Mouse (Mus musculus): ENCODE data around the gene Jagn1. TPM values are rescaled to one million over a fixed set of nuclear protein-coding genes. Genes with fewer than 3 reads are reported as not detected.

Gene Jagn1
- 72.7 and 74.0 TPM in 2 replicates for polyA plus RNA-seq (2015; fragmentation: Nextera tagmentation; extraction: Ambion mirVana)

DNA sequence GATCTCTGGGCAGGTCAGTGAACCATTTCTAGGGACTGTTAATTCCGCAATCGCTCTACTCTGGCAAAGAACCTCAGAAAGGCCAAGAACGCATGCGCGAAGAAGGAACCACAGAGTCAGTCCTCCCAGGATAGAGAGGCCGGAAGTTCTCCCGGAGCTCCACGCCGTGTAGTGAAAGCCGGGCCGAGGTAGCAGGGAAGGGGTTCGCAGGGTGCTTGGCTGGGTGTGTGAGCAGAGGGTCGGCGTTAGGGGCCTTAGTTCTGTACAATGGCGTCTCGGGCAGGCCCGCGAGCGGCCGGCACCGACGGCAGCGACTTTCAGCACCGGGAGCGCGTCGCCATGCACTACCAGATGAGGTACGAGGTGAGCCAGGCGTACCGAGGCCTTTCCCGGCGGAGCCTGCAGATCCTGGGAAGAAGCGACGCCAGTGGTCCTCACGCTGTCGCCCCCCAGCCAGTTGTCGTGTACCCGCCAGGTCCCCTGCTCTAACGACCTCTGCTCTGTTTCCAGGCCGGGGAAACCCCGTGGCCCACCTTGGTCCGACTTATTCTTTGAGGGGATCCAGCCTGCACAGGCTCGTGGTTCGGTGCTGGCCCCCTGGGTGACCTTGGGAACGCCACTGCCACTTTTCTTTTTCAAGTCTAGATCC, at the start of gene Jagn1:
Gene Jagn1, plus strand, starts transcription at position 128 of the 649 bp plus-strand sequence.
- Histone ChIP-seq H3K4me3 (ENCODE audit: low read length) (peak within 1 kb of the TSS; percentile 91), H3K9me3 (ENCODE audit: control insufficient read depth, low read length) (no peaks in the 10 kb centered on the region), H3K27ac (ENCODE audit: low read length) (0 out of 2 replicates have a peak within 1 kb of the TSS, but pooled peaks have one; percentile 0), H3K36me3 (ENCODE audit: control insufficient read depth, insufficient read depth, low read length) (peaks cover 9% of the 10 kb centered on the region), H3K4me1 (replicated peaks; ENCODE audit: control insufficient read depth, insufficient read depth, low read length) (peaks cover 8% of the 10 kb centered on the region; the same call in 1 of the 2 replicates), H3K9ac (ENCODE audit: low read length) (peak within 1 kb of the TSS; percentile 93), H3K4me2 (ENCODE audit: low read depth, low read length) (peak within 1 kb of the TSS; percentile 85), H3K27me3 (ENCODE audit: control insufficient read depth, insufficient read depth, low read depth, low read length) (no peaks in the 10 kb centered on the region)
- peak; percentile 93 for ATAC-seq (ENCODE audit: low read depth)
- under 1% methylated on average over 45 of the region's 45 CpGs for WGBS

DNA sequence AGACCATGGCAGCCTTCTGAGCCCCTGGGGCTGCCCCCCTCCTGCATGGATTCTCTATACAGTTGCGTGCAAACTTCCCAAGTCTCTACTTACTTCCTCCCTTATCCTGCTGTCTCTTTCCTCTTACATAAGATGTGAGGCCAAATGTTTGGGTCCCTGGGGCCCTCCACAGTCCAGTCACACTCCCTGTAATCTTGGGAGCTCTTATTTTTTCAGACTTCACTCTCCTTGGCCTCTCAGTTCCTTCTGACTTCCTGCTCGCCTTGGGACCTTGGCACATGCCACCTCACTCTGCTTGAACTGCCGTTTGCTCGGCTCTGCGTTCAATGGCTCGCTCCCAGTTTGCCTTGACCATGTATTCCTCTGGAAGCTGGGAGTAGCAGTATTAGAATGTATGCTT, 48.4 kb upstream of the Jagn1 start:
- Histone ChIP-seq H3K4me1 (replicated peaks; ENCODE audit: control insufficient read depth, insufficient read depth, low read length) (peaks cover 4% of the 10 kb centered on the region), H3K36me3 (ENCODE audit: control insufficient read depth, insufficient read depth, low read length) (peaks cover 10% of the 10 kb centered on the region), H3K27ac (ENCODE audit: low read length) (no peak overlapping the region), H3K4me2 (ENCODE audit: low read depth, low read length) (no peak overlapping the region), H3K4me3 (ENCODE audit: low read length) (no peak overlapping the region), H3K27me3 (ENCODE audit: control insufficient read depth, insufficient read depth, low read depth, low read length) (no peaks in the 10 kb centered on the region), H3K9ac (ENCODE audit: low read length) (no peak overlapping the region), H3K9me3 (ENCODE audit: control insufficient read depth, low read length) (no peaks in the 10 kb centered on the region)
- no peak for ATAC-seq (ENCODE audit: low read depth)
- 77% methylated on average over 6 of the region's 6 CpGs for WGBS

DNA sequence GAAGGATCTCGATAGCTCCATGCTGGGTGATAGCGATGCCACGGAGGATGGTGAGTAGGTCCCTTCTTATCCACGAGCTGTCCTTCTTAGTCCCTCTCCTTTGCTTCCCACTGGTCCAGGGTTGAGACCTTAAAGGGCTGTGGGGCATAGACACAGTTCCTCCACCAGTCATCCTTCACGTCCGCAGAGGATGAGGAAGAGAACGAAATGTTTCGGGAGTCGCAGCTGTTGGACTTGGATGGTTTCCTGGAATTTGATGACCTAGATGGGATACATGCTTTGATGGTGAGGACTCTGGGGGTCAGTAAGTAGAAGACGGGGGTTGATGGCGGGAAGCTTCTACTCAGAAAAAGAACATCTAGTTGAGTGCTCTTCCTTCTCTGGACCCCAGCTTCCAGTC, 47.6 kb upstream of the Jagn1 start:
- ATAC-seq (ENCODE audit: low read depth), result no peak

DNA sequence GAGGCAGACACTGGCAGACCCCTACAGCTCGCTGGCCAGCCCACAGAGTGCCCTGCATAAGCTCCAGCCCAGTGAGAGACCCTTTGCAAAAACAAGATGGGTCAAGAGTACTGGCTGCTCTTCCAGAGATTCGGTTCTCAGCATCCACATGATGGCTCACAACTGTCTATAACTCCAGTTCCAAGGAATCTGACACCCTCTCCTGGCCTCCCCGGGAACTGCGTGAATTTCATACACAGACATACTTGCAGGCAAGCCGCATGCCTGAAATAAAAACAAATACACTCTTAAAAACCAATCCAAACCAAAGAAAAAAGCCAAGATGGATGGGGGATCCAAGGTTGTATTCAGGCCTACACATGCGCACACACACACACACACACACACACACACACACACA, 46.9 kb upstream of the Jagn1 start:
- Histone ChIP-seq H3K4me1 (replicated peaks; ENCODE audit: control insufficient read depth, insufficient read depth, low read length) (peaks cover 4% of the 10 kb centered on the region), H3K36me3 (ENCODE audit: control insufficient read depth, insufficient read depth, low read length) (no peaks in the 10 kb centered on the region), H3K27ac (ENCODE audit: low read length) (no peak overlapping the region), H3K4me3 (ENCODE audit: low read length) (no peak overlapping the region), H3K9me3 (ENCODE audit: control insufficient read depth, low read length) (no peaks in the 10 kb centered on the region), H3K27me3 (ENCODE audit: control insufficient read depth, insufficient read depth, low read depth, low read length) (no peaks in the 10 kb centered on the region), H3K9ac (ENCODE audit: low read length) (no peak overlapping the region), H3K4me2 (ENCODE audit: low read depth, low read length) (no peak overlapping the region)
- WGBS, result 90% methylated on average over 6 of the region's 6 CpGs
- no peak for ATAC-seq (ENCODE audit: low read depth)

More for the DNA sequence above, 47.6 kb upstream of the Jagn1 start:
- H3K27me3 ChIP-seq (ENCODE audit: control insufficient read depth, insufficient read depth, low read depth, low read length), result no peaks in the 10 kb centered on the region
- peaks cover 4% of the 10 kb centered on the region for H3K4me1 ChIP-seq (replicated peaks; ENCODE audit: control insufficient read depth, insufficient read depth, low read length)
- no peak overlapping the region for H3K27ac ChIP-seq (ENCODE audit: low read length)
- no peaks in the 10 kb centered on the region for H3K9me3 ChIP-seq (ENCODE audit: control insufficient read depth, low read length)
- 91% methylated on average over 11 of the region's 11 CpGs for WGBS
- no peak overlapping the region for H3K4me3 ChIP-seq (ENCODE audit: low read length)
- H3K4me2 ChIP-seq (ENCODE audit: low read depth, low read length), result no peak overlapping the region
- no peak overlapping the region for H3K9ac ChIP-seq (ENCODE audit: low read length)
- H3K36me3 ChIP-seq (ENCODE audit: control insufficient read depth, insufficient read depth, low read length), result peaks cover 5% of the 10 kb centered on the region

DNA sequence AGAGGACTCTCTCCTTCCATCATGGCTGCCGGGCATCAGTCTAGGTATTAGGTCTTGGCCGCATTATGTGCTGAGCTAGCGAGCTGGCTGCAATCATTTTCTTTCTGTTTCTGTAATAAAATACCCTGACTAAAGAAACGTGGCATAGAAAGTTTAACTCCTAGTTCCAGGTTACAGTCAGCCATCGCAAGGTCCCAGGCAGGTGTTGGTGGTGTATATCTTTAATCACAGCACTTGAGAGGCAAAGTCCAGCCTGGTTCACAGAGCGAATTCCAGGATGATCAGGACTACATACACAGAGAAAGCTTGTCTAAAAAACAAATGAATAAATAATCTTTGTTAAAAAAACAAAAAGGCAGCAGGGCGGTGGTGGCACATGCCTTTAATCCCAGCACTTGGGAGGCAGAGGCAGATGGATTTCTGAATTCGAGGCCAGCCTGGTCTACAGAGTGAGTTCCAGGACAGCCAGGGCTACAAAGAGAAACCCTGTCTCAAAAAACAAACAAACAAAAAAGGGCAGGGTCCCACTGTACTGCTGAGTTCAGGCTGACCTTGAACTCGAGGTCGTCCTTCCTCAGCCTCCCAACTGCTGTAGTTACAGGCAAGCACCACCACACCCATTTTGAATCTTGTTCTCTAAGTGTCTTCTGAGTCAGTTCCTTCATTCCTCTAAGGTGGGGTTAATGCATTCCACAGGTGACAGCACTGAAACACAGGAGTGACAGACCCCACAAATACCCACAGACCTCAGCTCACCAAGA, 45.9 kb upstream of the Jagn1 start:
- Histone ChIP-seq H3K36me3 (ENCODE audit: control insufficient read depth, insufficient read depth, low read length) (no peaks in the 10 kb centered on the region), H3K4me3 (ENCODE audit: low read length) (no peak overlapping the region), H3K9ac (ENCODE audit: low read length) (no peak overlapping the region), H3K27me3 (ENCODE audit: control insufficient read depth, insufficient read depth, low read depth, low read length) (no peaks in the 10 kb centered on the region), H3K4me1 (replicated peaks; ENCODE audit: control insufficient read depth, insufficient read depth, low read length) (peaks cover 4% of the 10 kb centered on the region), H3K4me2 (ENCODE audit: low read depth, low read length) (no peak overlapping the region), H3K27ac (ENCODE audit: low read length) (no peak overlapping the region), H3K9me3 (ENCODE audit: control insufficient read depth, low read length) (no peaks in the 10 kb centered on the region)
- WGBS, result 82% methylated on average over 10 of the region's 10 CpGs
- no peak for ATAC-seq (ENCODE audit: low read depth)

DNA sequence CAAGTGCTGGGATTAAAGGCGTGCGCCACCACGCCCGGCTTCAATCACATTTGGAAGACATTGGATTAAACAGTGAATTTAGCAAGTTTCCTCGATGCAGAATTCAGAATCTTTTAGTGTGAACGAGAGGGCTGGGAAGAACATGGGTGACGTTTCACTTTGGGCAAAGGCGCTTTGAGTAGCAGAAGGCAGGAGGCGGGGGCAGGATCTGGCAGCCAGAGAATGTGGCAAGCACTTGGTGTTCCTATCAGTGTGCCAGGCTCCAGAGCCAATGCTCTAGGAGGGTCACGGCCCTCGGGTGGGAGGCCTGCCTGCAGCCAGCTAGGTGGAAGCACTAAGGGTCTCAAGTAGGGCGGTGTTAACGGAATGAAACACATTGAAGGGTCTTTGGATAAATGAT, 40.3 kb upstream of the Jagn1 start:
- no peaks in the 10 kb centered on the region for H3K36me3 ChIP-seq (ENCODE audit: control insufficient read depth, insufficient read depth, low read length)
- no peak overlapping the region for H3K27ac ChIP-seq (ENCODE audit: low read length)
- no peak overlapping the region for H3K9ac ChIP-seq (ENCODE audit: low read length)
- ATAC-seq (ENCODE audit: low read depth), result no peak
- WGBS, result 85% methylated on average over 13 of the region's 13 CpGs
- no peak overlapping the region for H3K4me3 ChIP-seq (ENCODE audit: low read length)
- no peak overlapping the region for H3K4me2 ChIP-seq (ENCODE audit: low read depth, low read length)
- H3K4me1 ChIP-seq (replicated peaks; ENCODE audit: control insufficient read depth, insufficient read depth, low read length), result no peaks in the 10 kb centered on the region
- 0 out of 2 replicates have a peak, but pooled peaks cover 2% of the 10 kb centered on the region for H3K9me3 ChIP-seq (ENCODE audit: control insufficient read depth, low read length)
- H3K27me3 ChIP-seq (ENCODE audit: control insufficient read depth, insufficient read depth, low read depth, low read length), result no peaks in the 10 kb centered on the region

DNA sequence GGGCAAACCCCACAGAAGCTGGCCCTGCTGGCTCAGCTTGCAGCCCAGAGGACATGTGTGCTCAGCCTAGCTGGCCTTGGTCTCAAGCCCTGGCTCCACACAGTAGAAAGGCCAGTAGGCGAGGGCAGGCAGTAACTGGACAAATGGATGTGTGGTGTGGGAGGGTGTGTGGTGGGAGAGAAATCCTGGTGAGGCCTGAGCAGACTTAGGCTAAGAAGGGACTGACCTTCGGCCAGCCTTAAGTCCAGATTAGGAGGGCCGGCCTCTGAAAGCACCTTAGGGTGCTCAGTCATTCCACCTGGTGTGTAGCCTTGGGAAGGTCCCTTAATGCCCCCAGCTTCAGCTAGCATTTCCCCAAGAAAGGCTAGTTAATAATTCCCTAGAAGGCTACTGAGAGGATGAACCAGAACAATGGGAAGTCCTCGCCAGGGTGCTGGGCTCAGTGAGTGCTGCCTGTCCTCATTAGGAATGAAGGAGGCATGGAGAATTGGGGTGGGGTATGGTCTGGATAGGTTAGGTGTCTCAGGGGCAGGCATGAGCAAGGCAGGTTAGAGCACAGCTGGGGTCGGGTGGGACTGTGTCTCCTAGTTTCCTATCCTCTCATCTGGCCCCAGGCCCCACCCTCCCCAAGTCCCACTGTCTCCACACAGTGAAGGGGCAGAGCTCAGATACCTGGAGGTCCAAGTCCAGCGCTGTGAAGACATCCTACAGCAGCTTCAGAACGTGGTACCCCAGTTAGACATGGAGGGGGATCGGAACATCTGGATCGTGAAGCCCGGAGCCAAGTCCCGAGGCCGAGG, 37.5 kb upstream of the Jagn1 start:
- WGBS, result 70% methylated on average over 12 of the region's 12 CpGs

DNA sequence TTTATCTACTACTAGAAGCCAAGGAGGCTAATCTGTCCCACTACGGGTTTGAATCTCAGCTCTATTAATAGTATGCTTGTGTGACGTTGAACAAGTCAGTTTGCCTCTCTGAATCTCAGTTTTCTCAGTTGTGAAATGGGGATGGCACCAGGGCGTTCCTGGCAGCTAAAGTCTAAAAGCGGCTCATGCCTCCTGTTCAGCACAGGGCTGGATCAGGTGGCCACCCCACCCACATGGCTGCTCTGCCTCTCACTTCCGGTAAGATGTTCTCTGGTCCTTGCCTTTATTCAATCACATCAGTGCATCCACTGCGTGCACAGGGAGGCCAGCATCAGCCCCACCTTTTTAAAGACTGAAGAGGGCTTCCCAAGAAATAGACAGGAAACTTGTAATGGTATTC, 36.9 kb upstream of the Jagn1 start:
- Histone ChIP-seq H3K4me1 (replicated peaks; ENCODE audit: control insufficient read depth, insufficient read depth, low read length) (no peaks in the 10 kb centered on the region), H3K4me2 (ENCODE audit: low read depth, low read length) (no peak overlapping the region), H3K4me3 (ENCODE audit: low read length) (no peak overlapping the region), H3K9ac (ENCODE audit: low read length) (no peak overlapping the region), H3K36me3 (ENCODE audit: control insufficient read depth, insufficient read depth, low read length) (no peaks in the 10 kb centered on the region), H3K9me3 (ENCODE audit: control insufficient read depth, low read length) (0 out of 2 replicates have a peak, but pooled peaks cover 2% of the 10 kb centered on the region), H3K27ac (ENCODE audit: low read length) (no peak overlapping the region), H3K27me3 (ENCODE audit: control insufficient read depth, insufficient read depth, low read depth, low read length) (no peaks in the 10 kb centered on the region)
- no peak for ATAC-seq (ENCODE audit: low read depth)
- WGBS, result 79% methylated on average over 6 of the region's 6 CpGs

More for the DNA sequence above, 37.5 kb upstream of the Jagn1 start:
- no peak overlapping the region for H3K9ac ChIP-seq (ENCODE audit: low read length)
- H3K36me3 ChIP-seq (ENCODE audit: control insufficient read depth, insufficient read depth, low read length), result no peaks in the 10 kb centered on the region
- H3K27ac ChIP-seq (ENCODE audit: low read length), result no peak overlapping the region
- 0 out of 2 replicates have a peak, but pooled peaks cover 2% of the 10 kb centered on the region for H3K9me3 ChIP-seq (ENCODE audit: control insufficient read depth, low read length)
- no peaks in the 10 kb centered on the region for H3K27me3 ChIP-seq (ENCODE audit: control insufficient read depth, insufficient read depth, low read depth, low read length)
- H3K4me3 ChIP-seq (ENCODE audit: low read length), result no peak overlapping the region
- ATAC-seq (ENCODE audit: low read depth), result no peak
- no peak overlapping the region for H3K4me2 ChIP-seq (ENCODE audit: low read depth, low read length)
- no peaks in the 10 kb centered on the region for H3K4me1 ChIP-seq (replicated peaks; ENCODE audit: control insufficient read depth, insufficient read depth, low read length)

DNA sequence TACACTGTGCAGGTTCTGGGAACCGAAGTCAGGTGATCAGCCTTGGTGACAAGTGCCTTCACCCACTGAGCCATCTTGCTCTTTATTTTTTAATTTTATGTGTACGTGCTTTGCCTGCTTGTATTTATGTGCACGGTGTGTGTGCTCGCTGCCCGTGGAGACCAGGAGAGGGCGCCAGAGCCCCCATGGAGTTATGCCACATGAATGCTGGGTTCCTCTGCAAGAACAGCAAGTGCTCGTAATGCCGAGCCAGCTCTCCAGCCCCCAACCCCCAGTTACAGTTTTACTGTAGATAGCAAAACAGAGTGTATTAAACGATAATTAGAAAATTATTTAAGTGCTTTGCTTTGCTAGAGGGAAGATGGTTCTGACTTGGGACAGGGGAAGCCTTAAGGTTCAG, 35.7 kb upstream of the Jagn1 start:
- Histone ChIP-seq H3K4me3 (ENCODE audit: low read length) (no peak overlapping the region), H3K9me3 (ENCODE audit: control insufficient read depth, low read length) (0 out of 2 replicates have a peak, but pooled peaks cover 2% of the 10 kb centered on the region), H3K27ac (ENCODE audit: low read length) (no peak overlapping the region), H3K4me2 (ENCODE audit: low read depth, low read length) (no peak overlapping the region), H3K36me3 (ENCODE audit: control insufficient read depth, insufficient read depth, low read length) (no peaks in the 10 kb centered on the region), H3K9ac (ENCODE audit: low read length) (no peak overlapping the region), H3K4me1 (replicated peaks; ENCODE audit: control insufficient read depth, insufficient read depth, low read length) (no peaks in the 10 kb centered on the region), H3K27me3 (ENCODE audit: control insufficient read depth, insufficient read depth, low read depth, low read length) (no peaks in the 10 kb centered on the region)
- WGBS, result 73% methylated on average over 9 of the region's 9 CpGs
- ATAC-seq (ENCODE audit: low read depth), result no peak

All from lung, embryonic 16.5 days (tissue).